Mouse (Mus musculus) thymus, adult 2 months (tissue): ENCODE results near the gene Susd1.

ENCODE experiments used
- CTCF ChIP-seq: fragments of 200-500 bp; IDR thresholded peaks from 2 replicates; pipeline ENCODE4 v1.5.1; 2012; ENCODE audit warnings: mild to moderate bottlenecking, control low read depth, low read length, moderate library complexity, borderline replicate concordance; ENCODE audit not compliant: control insufficient read depth, poor library complexity, insufficient read depth; ENCODE audit errors: extremely low read depth
- POLR2A ChIP-seq: fragments of 200-500 bp; IDR thresholded peaks from 2 replicates; pipeline ENCODE4 v1.6.1; 2012; ENCODE audit warnings: mild to moderate bottlenecking, low read length, control low read depth, moderate library complexity; ENCODE audit not compliant: control insufficient read depth, poor library complexity, insufficient read depth; ENCODE audit errors: extremely low read depth

DNA sequence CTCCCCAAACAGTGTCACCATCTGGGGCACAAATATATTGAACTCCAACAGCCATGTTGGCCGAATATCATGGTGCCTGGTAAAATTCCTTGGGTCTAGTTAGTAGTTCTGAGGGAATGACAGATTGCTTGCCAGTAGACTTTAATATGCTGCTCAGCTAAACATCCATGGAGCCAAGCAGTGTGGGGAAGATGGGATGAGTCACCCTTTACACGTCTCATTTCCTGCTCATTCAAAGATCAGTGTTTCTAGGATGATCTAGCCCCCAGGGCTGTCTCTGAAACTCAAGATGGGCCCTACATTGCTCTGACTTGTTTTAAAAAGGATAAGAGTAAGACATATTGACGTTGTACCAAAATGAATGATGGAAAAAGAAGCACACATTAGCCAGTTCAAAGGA is 15.6 kb upstream of the Susd1 start:
- TF ChIP-seq CTCF (no peak), POLR2A (no peak)
